Mouse (Mus musculus) adrenal gland, postnatal 4 days (tissue): ENCODE data around the gene Angptl1. TPM values are rescaled to one million over a fixed set of nuclear protein-coding genes. Genes with fewer than 3 reads are reported as not detected.

Experiments used
- DNase-seq, 2 experiments: peaks; one replicate each; pipeline ENCODE4 v3.0.0; 2021 to 2022; ENCODE audit warnings: low spot score in 2 of 2, mixed read lengths in 2 of 2
- long read RNA-seq, 2 experiments: library from polyadenylated mRNA; stranded (forward); transcript quantifications; one replicate each; pipeline ENCODE4 v2.0.0; 2021
- total RNA-seq, 2 experiments: library from RNA; stranded (reverse); gene quantifications; 2 replicates each; pipeline ENCODE4 v1.2.3; 2021

The Angptl1 gene
- total RNA-seq: 10 to 100 TPM in 1 of 2 experiments, 1 to 10 TPM in 1; 7.4 to 11.8 TPM
- long read RNA-seq, experiment 1, transcript Angptl1-201 (5 exons, 2,651 nt): major isoform, 12 of 13 reads
- long read RNA-seq, experiment 1, partial matches to known transcripts: 0 of 13 reads
- long read RNA-seq, experiment 1, other reads (novel, unspliced or antisense): 0 of 13 reads
- long read RNA-seq, experiment 2, transcript Angptl1-201 (5 exons, 2,651 nt): major isoform, 8 of 10 reads
- long read RNA-seq, experiment 2, partial matches to known transcripts: 1 of 10 reads
- long read RNA-seq, experiment 2, other reads (novel, unspliced or antisense): 0 of 10 reads

DNA sequence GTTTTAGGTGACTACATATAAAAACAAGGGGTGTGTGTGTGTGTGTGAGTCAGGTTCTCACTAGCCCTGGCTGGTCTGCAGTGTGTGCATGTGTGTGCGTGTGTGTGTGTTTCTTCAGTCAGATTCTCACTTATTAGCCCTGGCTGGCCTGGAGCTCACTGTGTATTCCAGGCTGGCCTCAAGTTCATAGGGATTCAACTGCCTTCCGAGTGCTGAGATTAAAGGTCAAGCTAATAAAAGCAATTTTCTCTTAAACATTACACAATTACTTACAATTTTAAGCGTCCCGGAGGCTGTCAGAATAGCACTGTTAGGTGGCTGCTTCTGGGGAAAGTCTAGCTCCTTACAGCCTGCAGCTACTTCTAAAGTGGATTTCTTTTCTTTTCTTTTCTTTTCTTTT lies at the start of gene Angptl1:
TSS of gene Angptl1 (plus strand) at position 386 of the 400 bp plus-strand sequence.
- DNase-seq: no peak

DNA sequence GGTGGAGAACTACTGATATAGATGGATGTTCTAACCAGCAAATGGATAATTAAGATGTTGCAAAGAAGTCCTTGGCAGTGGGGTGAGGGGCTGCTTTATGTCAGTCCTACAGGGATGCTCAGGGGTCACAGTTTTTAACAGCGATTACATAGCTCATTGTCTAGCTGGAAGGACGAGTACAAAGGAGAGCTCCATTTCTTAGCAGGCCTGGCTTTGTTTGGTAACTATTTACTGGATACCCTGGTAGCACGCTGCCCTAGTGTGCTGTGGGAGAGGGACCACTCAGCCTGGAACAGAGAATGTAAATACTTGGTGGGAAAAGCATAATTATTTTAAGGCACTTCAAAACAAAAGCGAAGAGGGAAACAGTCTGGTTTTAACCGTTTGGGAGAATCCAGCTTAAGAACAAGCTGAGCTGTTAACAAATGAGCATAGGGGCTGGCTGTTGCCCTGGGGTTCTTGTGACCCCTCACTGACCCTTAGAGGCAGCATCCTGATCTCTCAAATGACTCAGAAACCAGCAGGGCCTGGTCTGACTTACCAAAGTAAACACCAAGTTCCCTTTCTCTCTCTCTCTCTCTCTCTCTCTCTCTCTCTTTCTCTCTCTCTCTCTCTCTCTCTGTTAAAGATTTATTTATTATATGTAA lies 48.4 kb upstream of the Angptl1 start:
- DNase-seq: no peak

DNA sequence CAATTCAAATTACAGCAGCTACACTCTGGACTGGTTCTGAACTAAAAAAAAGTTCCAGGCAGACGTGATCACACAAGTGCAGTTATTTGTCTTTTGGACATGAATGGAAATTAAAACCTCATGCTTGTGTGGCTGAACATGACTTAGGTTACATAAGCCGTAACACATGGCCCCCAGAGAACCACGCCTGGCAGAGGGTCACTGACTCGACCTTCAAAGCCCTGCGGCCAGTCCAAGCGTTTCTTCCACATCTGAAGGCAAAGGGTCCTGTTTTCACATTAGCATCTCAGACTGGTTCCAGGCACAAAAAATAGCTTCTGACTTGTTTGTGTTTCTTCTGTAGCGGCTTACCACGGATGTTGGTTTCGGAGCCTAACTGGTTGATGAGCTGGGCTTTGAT lies 42.1 kb upstream of the Angptl1 start:
- no peak for DNase-seq

DNA sequence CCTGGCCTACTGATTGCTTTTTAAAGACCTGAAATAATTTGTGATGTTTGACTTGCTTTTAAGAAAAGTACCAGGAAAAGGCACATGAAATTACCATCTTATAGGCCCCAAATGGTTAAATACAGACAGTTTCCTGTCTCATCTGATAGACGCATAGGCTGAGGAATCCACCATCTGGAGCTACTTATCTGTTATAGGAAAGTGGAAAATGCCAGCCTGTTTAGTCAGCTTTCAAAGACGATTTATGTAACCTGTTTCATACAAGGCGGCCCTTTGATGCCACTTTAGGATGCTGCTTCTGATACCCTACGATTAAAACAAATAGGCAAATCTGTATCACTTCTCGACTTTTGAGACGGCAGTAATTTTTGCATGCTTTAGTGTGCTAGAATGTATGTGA lies 37.1 kb upstream of the Angptl1 start:
- no peak for DNase-seq

DNA sequence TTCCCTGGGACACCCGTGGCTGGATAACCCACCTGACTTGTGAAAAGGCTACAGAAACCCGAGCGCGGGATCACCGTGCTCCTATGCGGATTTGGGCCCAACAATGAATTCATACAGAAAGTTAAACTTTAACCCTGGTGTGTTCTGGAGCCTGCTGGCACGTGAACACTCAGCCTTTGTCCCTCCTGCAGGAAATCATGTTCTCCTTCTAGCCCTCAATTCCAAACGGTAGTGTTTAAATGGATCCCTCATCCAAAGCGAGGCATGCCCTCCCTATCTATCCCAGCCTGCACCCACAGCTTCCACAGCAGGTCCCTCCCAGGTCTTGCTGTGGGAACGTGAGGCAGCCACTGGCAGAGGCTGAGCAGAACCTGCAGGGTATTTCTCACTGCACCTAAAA lies 30.0 kb upstream of the Angptl1 start:
- DNase-seq: no peak

DNA sequence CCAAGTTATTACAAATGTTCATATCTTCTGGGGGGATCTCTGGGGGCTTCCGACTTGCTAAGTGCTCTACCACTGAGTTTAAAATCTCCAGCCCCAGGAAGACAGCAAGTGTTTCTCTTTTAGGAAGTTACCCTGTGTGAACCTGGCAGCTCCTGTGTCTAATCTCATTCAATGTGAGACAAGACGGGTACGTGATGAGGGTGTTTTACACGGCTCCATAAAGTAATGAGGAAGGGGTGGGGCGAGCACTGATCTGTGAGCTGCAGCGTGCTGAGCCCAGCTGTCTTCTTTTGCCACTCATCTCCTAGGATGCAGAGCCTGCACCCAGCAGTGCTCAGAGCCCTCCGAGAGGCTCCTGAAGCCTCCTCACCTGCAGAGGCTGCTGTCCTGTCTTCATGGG lies 26.4 kb upstream of the Angptl1 start:
- no peak for DNase-seq

DNA sequence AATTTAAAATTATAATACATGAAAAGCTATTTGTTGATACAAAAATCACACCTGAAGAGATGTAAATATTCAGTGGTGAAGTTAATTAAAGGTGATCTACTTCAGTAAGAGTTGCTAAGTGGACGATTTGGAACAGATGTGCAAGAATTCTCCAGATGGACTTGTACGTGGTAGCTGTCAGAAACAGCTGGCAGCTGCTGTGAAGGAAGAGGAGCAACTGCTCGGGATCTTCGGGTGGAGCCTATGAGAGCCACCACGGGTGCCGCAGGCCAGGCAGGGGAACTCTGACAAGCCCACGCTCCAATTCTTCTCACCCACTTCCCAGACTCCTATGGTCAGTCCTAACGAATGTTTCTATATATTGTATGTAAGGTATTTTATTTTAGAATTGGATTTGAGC lies 25.6 kb upstream of the Angptl1 start:
- no peak for DNase-seq

DNA sequence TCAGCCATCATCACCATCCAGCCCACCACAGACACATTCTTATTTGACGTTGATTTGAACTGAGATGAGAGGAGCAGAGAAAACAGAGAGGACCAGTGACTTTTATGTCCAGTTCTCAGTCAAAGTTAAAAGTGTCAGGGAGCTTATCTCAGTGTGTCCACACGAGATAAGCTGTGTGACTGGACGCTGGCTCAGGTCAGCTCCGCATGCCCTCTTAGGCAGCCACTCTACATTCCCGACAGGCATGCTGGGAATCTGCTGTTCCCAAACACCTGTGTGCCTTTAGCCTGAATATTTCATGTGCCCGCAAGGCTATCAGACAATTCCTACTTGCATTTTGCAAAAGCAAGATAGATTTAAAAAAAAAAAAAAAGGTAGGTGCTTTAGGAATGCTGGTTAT lies 24.9 kb upstream of the Angptl1 start:
- DNase-seq: no peak

DNA sequence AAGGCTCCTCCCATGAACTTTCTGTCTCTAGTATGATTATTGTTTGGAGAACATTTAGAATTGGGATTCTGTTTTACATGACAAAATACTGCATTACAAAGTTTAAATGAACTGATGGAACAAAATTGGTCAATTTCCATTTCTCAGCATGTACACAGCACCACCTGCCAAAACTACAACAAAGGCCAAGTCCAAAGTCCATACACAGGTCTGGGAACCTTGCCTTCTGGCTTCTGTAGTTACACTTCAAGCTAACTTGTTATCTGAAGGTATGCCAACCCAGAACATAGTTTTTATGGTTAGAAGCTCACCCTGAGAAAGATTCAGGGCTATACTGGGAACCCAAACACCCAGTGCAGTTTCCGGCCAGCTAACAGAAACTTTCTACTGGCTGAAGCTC lies 19.1 kb upstream of the Angptl1 start:
- DNase-seq: no peak

DNA sequence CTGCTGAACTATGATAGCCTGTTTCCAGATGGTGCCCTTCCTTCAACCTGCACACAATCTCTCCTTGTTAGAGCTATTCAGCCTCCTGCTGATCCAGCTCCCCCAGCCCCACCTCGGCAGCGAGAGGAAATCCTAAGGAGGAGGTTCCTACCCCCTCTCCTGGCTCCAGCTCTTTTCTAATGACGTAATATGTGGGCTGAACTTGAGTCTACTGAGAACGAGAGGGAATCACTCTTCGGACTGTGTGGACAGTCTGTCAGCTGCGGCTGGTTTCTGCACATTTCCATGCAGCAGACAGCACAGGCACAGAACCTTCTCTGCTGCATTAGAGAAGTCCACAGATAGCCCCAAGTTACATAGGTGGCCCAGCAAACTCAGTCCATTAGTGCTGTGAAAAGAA lies 333 bp downstream of the Angptl1 start:
- peak in 1 of 2 experiments; percentile 22 for DNase-seq

DNA sequence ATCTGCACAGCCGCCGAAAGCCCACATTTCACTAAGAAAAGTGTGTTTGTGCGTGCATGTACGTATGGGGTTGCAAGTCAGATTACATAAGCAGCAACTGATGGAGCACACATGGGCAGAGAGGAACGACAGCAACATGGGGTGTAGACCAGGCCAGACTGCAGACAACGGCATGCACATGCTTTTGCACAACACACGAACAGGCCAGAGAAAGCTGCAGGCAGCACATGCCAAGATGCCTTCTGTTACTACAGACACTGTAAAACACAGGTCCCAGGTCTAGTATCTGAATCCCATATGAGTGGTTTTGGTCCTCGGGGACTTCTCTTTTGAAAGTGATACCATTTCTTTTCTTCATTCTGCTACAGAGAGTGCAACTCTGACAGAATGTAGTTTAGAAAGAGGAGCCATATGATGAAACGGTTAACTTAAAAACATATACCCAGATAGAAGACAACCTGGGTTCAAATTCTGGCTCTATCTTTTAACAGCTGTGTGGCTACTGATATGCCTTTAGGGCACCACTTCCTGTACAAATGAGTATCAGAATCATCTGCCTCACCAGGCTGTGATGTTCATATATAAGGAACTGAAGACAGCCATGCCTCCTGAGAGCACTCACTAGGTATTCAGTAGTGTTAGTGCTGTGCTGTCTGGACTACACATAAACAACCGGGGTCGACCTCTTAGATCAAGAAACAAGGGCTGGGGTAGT lies 3.4 kb downstream of the Angptl1 start:
- DNase-seq: no peak

DNA sequence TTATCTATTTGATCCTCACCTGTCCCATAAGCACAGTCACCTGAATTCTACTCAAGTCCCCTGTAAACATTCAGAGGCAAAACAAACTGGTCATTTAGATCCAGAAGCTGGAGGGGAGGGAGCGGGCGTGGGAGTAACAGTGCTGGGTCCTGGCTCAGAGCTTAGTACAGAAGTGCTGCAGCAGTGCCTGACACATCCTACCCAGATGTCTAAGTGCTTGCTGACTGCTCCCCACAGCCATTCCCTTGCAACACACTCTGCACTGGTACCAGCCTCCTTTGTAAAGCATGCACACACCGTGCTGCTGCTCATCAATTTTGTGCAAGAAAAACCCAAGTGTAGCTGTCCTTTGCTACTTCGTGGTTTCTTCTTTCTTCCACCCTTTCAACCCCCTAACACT lies 8.7 kb downstream of the Angptl1 start:
- no peak for DNase-seq

DNA sequence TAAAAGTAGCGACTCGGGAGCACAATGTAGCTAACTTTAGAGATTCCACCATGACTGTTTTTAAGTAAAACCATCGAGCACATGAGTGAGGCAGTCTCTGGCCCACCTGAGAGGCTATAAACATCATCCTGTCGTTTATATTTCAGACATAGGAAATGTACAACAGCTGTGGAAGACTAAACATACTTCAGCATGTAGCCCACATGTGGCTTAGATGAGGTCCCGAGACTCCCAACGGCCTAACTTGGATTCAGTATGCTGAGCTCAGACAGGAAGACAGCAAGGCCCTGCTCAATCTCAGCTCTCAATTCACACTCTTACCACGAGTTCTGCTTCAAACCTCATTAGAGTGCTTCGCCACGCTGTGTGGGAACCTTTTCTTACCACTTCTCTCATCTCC lies 14.0 kb downstream of the Angptl1 start:
- no peak for DNase-seq

DNA sequence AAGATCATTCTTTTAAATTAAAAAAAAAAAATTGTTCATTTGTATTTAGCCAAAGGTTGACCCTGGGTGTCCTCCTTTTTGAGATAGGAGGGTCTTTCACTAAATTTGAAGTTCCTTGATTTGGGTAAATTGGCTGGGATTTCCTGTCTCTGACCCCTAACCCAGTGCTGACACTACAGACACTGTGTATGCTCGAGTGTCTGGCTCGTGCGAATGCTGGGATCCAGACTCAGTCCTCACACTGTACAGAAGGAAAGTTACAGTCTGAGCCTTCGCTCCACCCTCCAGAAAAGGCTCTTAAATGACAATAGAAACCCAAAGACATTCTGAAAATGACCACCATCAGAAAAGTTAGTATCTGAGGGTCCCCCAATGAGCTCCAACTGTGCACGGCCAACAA lies 14.5 kb downstream of the Angptl1 start:
- no peak for DNase-seq

DNA sequence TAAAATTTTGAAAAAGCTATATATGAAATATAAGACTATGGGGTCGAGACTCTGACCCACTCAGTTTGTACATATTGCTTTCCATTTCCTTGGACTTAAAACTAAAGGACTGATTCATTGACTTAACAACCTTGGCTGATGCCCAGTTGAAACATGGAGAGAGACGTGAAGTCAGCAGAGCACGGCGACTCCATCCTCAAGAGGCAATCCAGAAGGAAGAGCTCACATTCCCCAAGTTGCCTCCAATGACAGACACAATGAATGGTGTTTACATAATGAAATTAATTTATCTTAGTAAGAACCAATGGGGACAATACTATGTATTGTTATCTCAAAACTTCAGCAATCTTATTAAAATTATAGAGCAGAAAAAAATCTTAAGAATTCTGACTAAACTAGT lies 16.2 kb downstream of the Angptl1 start:
- no peak for DNase-seq

DNA sequence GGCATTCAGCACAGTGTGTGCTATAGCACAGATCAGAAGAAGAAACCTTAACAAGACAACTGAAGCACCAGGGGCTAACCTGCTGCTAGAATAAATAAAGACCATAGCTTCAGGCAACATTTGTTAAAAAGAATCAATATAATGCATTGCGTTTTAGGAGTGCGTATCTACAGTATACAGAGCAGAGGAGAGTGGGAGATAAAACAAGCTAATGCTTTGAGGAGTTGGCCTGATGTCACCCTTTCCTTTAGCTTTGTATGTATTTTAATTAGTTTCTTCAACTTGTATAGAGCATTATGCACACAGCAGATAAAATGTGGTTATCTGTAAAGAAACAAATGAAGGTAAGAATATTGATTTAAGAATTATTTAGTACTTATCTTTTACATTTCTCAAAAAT lies 18.3 kb downstream of the Angptl1 start:
- DNase-seq: no peak

DNA sequence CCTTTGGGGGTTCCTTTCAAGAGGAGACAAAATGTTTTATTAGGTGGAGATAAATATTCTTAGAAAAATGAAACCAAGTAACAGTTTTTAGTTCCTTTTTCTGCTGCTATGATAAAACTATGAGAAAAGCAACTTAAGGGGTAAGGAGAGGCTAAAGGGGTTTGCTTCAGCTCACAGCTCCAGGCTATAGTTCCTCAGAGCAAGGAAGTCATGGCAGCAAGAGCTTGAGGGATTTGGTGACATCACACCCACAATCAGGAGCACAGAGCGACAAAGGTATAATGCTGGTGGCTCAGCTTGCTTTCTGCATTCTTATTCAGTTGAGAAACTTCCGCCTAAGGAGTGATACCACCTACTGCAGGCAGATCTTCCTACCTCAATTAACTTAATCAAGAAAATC lies 20.8 kb downstream of the Angptl1 start:
- DNase-seq: no peak

DNA sequence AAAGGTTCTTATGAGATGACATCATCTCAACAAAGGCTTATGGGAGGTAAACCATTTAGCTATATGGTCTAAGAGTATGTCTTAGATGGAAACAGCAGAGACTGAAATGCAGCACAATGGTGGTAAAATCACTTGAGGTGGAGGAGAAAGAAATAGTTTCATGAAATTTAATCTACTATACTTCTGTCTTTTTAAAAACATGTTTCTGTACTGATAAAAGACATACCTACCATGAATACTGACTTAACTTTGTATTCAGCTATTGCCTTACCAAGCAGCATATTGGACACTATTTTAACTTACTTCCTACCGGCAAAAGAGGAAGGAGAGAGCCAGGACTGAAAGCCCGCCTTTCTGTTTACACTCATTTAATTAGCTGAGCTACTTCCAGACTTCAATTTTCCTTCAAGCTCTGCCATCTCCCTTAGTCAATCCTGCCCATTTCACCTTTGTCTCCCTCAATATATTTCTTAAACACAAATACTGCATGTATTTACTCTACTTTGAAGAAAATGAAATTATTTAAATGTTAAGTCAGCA lies 21.4 kb downstream of the Angptl1 start:
- no peak for DNase-seq

DNA sequence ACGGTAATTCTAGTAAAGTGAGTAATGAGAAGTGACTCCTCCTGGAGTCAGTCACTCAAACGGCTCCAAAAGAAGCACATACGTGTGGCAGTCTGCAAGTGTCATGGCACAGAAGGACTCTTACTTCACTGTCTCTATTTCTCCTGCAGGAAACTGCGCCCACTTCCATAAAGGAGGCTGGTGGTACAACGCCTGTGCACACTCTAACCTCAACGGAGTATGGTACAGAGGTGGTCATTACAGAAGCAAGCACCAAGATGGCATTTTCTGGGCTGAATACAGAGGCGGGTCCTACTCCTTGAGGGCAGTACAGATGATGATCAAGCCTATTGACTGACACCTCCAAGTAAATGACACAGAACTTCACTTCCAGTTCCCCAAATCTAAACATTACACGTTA lies 21.9 kb downstream of the Angptl1 start:
- no peak for DNase-seq

DNA sequence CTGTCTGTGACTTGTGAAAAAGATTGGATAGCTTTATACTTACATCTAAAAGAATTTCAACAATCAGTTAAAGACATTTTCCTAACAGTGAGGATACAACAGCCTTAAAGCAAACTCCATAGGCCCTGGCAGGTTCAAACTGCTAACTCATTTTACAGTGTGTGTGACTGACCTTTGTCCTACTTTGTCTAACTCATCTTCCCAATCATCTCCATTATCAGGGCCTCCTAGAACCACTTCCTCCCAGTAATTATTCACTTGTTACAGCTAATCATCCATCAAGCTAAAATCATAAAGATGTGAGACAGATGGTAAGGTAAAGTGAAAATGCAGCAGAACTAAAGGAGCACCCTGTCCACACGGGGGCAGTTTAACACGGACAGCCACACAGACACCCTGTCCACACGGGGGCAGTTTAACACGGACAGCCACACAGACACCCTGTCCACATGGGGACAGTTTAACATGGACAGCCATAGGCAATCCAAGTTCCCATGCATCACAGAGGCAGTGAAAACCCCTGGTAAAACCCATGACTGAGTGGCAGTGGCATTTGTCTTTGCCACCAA lies 23.2 kb downstream of the Angptl1 start:
- no peak for DNase-seq

DNA sequence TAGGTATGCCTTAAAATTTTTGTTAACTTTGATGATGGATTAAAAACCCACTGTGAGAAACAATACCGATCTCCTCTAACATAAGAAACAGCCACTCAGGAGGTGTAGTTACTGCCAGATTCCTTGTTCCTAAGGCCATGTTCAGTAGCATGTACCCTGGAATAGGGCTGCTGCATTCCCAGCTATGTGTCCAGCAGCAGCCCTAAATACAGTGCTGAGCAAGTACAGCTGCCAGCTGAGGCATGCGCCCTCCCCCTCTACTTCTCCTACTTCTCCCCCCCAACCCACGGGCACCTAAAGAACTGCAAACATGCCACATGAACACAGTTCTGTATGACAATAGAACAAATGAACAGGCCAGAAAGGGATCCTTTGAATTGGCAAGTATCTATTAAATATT lies 25.4 kb downstream of the Angptl1 start:
- DNase-seq: no peak

DNA sequence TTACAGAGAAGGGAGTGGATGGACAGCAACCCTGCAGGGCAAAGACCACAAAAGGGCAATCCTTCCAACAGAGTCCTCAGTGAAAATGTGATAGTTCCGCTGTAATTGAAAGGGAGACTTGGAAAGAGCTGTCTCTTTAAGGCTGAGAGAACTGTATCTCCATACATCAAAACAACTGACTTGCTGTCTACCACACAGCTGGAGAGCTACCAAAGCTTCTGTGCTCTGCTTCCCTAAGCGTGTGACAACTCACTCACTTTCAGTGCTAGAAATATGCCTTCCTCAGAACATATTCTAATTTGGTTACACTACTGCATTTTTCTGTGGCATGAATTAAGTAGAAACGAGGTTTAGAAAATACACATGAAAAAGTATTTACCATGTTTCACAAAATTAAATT lies 25.9 kb downstream of the Angptl1 start:
- no peak for DNase-seq
